Mouse (Mus musculus): ENCODE data around the gene Sh3bgrl. TPM values are rescaled to one million over a fixed set of nuclear protein-coding genes. Genes with fewer than 3 reads are reported as not detected.
"Not testable (repeated sequence)": the region's sequence is repeated elsewhere in the genome, so short reads cannot be mapped to it uniquely, and the experiment has no call there.

The Sh3bgrl gene
- 50.9 and 67.4 TPM in 2 replicates for polyA plus RNA-seq (2015; fragmentation: Nextera tagmentation; extraction: Ambion mirVana)

DNA sequence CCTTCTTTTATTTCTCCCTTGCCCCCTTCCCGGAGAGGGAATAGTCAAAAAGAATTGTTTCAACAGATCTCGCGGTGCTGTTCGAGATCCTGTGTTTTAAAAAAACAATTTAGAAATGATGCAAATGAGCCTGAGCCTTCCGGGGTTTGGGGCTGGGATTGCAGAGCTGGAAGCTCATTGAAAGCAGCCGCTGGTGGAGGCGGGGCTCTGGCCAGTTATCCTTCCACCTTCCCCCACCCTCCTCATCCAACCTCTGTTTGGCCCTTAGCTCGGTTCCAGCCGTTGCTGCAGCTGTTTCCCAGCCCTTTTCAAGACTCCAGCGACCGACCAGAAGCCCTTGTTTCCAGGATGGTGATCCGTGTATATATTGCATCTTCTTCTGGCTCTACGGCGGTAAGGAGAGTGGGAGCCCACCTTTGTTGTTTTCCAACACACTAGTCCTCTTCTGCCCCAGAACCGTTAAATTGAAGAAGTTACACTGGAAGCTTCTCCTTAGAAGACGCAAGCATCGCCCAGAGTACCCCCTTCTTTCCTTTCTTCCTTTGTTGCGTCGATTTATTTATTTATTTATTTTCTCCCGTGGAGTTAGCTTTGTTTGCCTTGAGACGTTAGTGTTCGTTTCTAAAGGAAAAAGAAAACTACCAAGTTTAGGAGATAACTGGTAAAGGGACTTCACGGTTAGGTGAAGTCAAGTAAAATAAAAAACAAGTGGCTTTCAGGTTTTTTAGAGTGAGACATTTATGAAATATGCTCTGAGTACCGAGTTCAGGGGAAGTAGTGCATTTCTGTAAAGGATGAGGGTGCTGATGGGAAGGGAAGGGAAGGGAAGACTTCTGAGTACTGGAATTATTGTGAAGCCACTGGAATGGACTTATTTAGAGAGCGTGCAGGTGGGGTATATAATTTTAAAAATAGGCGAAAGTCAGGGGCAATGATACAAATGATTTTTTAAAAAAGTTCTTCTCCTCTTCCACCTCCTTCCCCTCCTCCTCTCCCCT, at the start of gene Sh3bgrl:
Gene Sh3bgrl, plus strand, starts transcription at position 121 of the 998 bp plus-strand sequence.
- H3K4me2 ChIP-seq = peak within 1 kb of the TSS; percentile 64
- H3K9me3 ChIP-seq (replicated peaks) = no peaks in the 10 kb centered on the region
- ATAC-seq (ENCODE audit: low read depth) = peak; percentile 97
- H3K9ac ChIP-seq = peak within 1 kb of the TSS; percentile 78
- peak; percentile 60 for DNase-seq
- peaks cover 13% of the 10 kb centered on the region for H3K4me1 ChIP-seq (replicated peaks)
- no peaks in the 10 kb centered on the region for H3K36me3 ChIP-seq
- no peaks in the 10 kb centered on the region for H3K27me3 ChIP-seq
- WGBS (ENCODE audit: insufficient replicate concordance) = 9% methylated on average over 26 of the region's 26 CpGs
- H3K27ac ChIP-seq = peak within 1 kb of the TSS; percentile 75
- peak within 1 kb of the TSS; percentile 68 for H3K4me3 ChIP-seq (replicated peaks)

DNA sequence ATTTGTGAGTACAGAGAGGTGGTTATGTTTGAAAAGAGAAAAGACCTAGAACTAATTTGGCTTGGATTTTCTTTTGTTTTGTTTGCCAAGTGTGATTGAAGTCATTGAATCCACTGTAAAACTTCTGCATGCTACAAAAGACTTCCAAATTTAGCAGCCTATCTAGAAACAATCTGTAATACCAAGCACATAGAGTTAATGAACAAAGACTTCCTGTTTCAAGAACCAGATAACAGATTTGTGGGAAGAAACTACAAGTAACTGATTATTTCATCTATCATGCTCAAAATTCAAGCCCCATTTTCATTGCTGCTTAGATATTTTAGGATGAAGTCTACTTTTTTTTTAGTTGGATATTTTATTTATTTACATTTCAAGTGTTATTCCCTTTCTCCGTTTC, 47.4 kb upstream of the Sh3bgrl start:
- no peaks in the 10 kb centered on the region for H3K36me3 ChIP-seq
- DNase-seq = no peak

GRCm38 (mm10) chrX:109071719-109072118, 23.4 kb upstream of the Sh3bgrl start:
- H3K27me3 ChIP-seq = no peaks in the 10 kb centered on the region
- no peak overlapping the region for H3K4me3 ChIP-seq (replicated peaks)
- no peak overlapping the region for H3K27ac ChIP-seq
- H3K36me3 ChIP-seq = no peaks in the 10 kb centered on the region
- H3K9me3 ChIP-seq (replicated peaks) = no peaks in the 10 kb centered on the region
- DNase-seq = no peak
- no peaks in the 10 kb centered on the region for H3K4me1 ChIP-seq (replicated peaks)
- ATAC-seq (ENCODE audit: low read depth) = no peak
- no peak overlapping the region for H3K4me2 ChIP-seq
- 55% methylated on average over 3 of the region's 3 CpGs for WGBS (ENCODE audit: insufficient replicate concordance)
- no peak overlapping the region for H3K9ac ChIP-seq

More for the DNA sequence above, 47.4 kb upstream of the Sh3bgrl start:
- Histone ChIP-seq H3K4me3 (replicated peaks) (no peak overlapping the region), H3K4me2 (no peak overlapping the region), H3K9ac (no peak overlapping the region), H3K27me3 (no peaks in the 10 kb centered on the region), H3K9me3 (replicated peaks) (no peaks in the 10 kb centered on the region), H3K27ac (no peak overlapping the region), H3K4me1 (replicated peaks) (no peaks in the 10 kb centered on the region)
- WGBS (ENCODE audit: insufficient replicate concordance) = 42% methylated on average over 1 of the region's 1 CpGs
- no peak for ATAC-seq (ENCODE audit: low read depth)

- ATAC-seq (ENCODE audit: low read depth) = no peak
- Histone ChIP-seq H3K36me3 (no peaks in the 10 kb centered on the region), H3K27ac (no peak overlapping the region), H3K4me2 (no peak overlapping the region), H3K4me1 (replicated peaks) (no peaks in the 10 kb centered on the region), H3K9ac (no peak overlapping the region), H3K27me3 (no peaks in the 10 kb centered on the region), H3K9me3 (replicated peaks) (no peaks in the 10 kb centered on the region), H3K4me3 (replicated peaks) (no peak overlapping the region)
- 57% methylated on average over 1 of the region's 1 CpGs for WGBS (ENCODE audit: insufficient replicate concordance)
- DNase-seq = no peak
Observed at GRCm38 (mm10) chrX:109075716-109076115, 19.4 kb upstream of the Sh3bgrl start.

GRCm38 (mm10) chrX:109076355-109076754, 18.8 kb upstream of the Sh3bgrl start:
- 10% methylated on average over 3 of the region's 3 CpGs for WGBS (ENCODE audit: insufficient replicate concordance)
- H3K27me3 ChIP-seq = no peaks in the 10 kb centered on the region
- ATAC-seq (ENCODE audit: low read depth) = no peak

DNA sequence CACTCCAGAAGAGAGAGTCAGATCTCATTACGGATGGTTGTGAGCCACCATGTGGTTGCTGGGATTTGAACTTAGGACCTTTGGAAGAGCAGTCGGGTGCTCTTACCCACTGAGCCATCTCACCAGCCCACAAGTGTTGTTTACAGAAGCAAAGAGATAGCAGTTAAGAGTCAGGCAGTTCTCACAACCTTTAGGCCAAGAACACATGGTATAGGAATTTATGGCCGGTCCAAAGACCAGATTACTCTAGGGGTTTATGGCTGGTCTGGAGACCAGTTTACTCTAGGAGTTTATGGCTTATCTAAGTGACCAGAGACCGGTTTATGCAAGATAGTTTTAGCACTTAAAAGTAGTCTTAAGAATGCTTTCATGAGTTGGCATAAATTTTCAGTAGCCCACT, 15.8 kb upstream of the Sh3bgrl start:
- not testable (repeated sequence) for H3K9me3 ChIP-seq (replicated peaks); H3K27me3 ChIP-seq; H3K9ac ChIP-seq; H3K27ac ChIP-seq; ATAC-seq (ENCODE audit: low read depth); H3K4me3 ChIP-seq (replicated peaks); H3K36me3 ChIP-seq; DNase-seq; H3K4me1 ChIP-seq (replicated peaks); H3K4me2 ChIP-seq
- 52% methylated on average over 4 of the region's 4 CpGs for WGBS (ENCODE audit: insufficient replicate concordance)

More at GRCm38 (mm10) chrX:109076355-109076754, 18.8 kb upstream of the Sh3bgrl start:
- H3K4me3 ChIP-seq (replicated peaks) = no peak overlapping the region
- no peak overlapping the region for H3K27ac ChIP-seq
- no peaks in the 10 kb centered on the region for H3K9me3 ChIP-seq (replicated peaks)
- H3K36me3 ChIP-seq = no peaks in the 10 kb centered on the region
- DNase-seq = no peak
- no peak overlapping the region for H3K9ac ChIP-seq
- no peaks in the 10 kb centered on the region for H3K4me1 ChIP-seq (replicated peaks)
- no peak overlapping the region for H3K4me2 ChIP-seq

GRCm38 (mm10) chrX:109087073-109087472, 8.1 kb upstream of the Sh3bgrl start:
- Histone ChIP-seq H3K36me3 (no peaks in the 10 kb centered on the region), H3K9me3 (replicated peaks) (no peaks in the 10 kb centered on the region), H3K9ac (no peak overlapping the region), H3K4me1 (replicated peaks) (no peaks in the 10 kb centered on the region), H3K27ac (no peak overlapping the region), H3K4me3 (replicated peaks) (no peak overlapping the region), H3K4me2 (no peak overlapping the region), H3K27me3 (no peaks in the 10 kb centered on the region)
- no peak for ATAC-seq (ENCODE audit: low read depth)
- DNase-seq = no peak

- H3K36me3 ChIP-seq = no peaks in the 10 kb centered on the region
- WGBS (ENCODE audit: insufficient replicate concordance) = 13% methylated on average over 4 of the region's 4 CpGs
- DNase-seq = no peak
- peak overlapping the region; percentile 64 for H3K4me2 ChIP-seq
- no peaks in the 10 kb centered on the region for H3K9me3 ChIP-seq (replicated peaks)
- H3K4me3 ChIP-seq (replicated peaks) = peak overlapping the region; percentile 68
- peak overlapping the region; percentile 78; the same call in 1 of the 2 replicates for H3K9ac ChIP-seq
- H3K27ac ChIP-seq = no peak overlapping the region
- no peaks in the 10 kb centered on the region for H3K27me3 ChIP-seq
- ATAC-seq (ENCODE audit: low read depth) = no peak
- H3K4me1 ChIP-seq (replicated peaks) = peaks cover 13% of the 10 kb centered on the region
Observed at GRCm38 (mm10) chrX:109094800-109095199, 365 bp upstream of the Sh3bgrl start.

GRCm38 (mm10) chrX:109098511-109098910, 3.3 kb downstream of the Sh3bgrl start:
- H3K4me3 ChIP-seq (replicated peaks) = no peak overlapping the region
- H3K27ac ChIP-seq = peak overlapping the region; percentile 58

DNA sequence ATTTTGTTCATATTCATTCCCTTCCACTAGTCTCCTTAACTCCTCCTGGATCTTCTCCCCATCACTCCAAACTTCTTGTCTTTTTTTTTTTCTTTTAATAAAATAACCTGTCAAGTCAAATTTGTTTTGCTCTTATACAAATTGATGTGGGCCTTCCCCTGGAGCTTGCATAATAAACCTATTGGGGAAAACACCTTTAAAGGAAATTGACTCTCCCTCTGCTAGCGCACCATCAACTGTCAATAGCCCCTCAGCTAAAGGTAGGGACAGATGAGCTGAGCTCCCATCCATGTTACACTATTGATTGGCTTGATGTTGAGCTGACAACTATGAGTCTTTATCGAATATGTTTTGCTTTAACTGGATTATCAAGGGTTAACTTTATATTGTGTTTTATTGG, 5.3 kb downstream of the Sh3bgrl start:
- H3K4me1 ChIP-seq (replicated peaks) = peaks cover 13% of the 10 kb centered on the region
- ATAC-seq (ENCODE audit: low read depth) = no peak

More at GRCm38 (mm10) chrX:109098511-109098910, 3.3 kb downstream of the Sh3bgrl start:
- Histone ChIP-seq H3K4me1 (replicated peaks) (peaks cover 13% of the 10 kb centered on the region), H3K4me2 (peak overlapping the region; percentile 39), H3K9ac (no peak overlapping the region), H3K27me3 (no peaks in the 10 kb centered on the region), H3K9me3 (replicated peaks) (no peaks in the 10 kb centered on the region), H3K36me3 (no peaks in the 10 kb centered on the region)
- ATAC-seq (ENCODE audit: low read depth) = peak; percentile 52
- WGBS (ENCODE audit: insufficient replicate concordance) = 48% methylated on average over 1 of the region's 1 CpGs
- no peak for DNase-seq

DNA sequence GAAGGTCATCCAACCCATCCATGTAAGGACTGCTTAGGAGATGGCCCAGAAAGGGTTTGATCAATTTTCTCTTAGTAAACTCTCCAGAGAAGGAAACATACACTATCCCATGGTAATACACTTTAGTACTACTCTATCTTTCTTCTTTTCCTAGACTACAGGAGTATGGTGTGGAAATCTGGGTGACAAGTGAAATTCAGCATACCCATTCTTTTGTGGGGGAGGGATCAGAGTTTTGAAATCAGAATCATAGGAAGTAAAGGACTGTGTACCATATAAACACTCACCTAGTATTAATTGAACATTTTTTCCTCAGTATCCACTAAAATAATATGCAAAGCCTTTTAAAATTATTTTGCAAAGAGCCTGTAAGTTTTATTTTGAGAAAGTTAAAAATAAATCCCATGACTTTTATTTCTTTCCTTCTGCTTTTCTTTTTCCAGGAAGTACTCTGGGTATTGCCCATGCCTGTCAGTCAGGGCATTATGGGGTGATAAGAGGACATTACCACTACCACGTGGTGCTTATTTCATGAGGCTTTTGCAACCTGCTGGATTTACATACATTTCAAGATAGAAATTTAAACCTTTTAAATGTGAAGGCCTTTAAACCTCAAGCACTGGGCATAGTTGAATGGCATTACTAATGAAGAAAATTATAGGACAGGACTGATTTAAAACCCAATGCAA, 13.1 kb downstream of the Sh3bgrl start:
- Histone ChIP-seq H3K27ac (no peak overlapping the region), H3K4me1 (replicated peaks) (no peaks in the 10 kb centered on the region), H3K4me3 (replicated peaks) (no peak overlapping the region), H3K36me3 (no peaks in the 10 kb centered on the region), H3K4me2 (no peak overlapping the region), H3K9ac (no peak overlapping the region), H3K27me3 (no peaks in the 10 kb centered on the region), H3K9me3 (replicated peaks) (no peaks in the 10 kb centered on the region)
- 18% methylated on average over 1 of the region's 1 CpGs for WGBS (ENCODE audit: insufficient replicate concordance)
- ATAC-seq (ENCODE audit: low read depth) (no peak), DNase-seq (no peak)

More for the DNA sequence above, 5.3 kb downstream of the Sh3bgrl start:
- H3K4me2 ChIP-seq = no peak overlapping the region
- H3K36me3 ChIP-seq = no peaks in the 10 kb centered on the region
- H3K4me3 ChIP-seq (replicated peaks) = no peak overlapping the region
- H3K27ac ChIP-seq = no peak overlapping the region
- no peak for DNase-seq
- no peaks in the 10 kb centered on the region for H3K27me3 ChIP-seq
- no peak overlapping the region for H3K9ac ChIP-seq
- H3K9me3 ChIP-seq (replicated peaks) = no peaks in the 10 kb centered on the region
- WGBS (ENCODE audit: insufficient replicate concordance) = 70% methylated on average over 2 of the region's 2 CpGs
